Mouse (Mus musculus): ENCODE data around the gene Esyt1.

- TF ChIP-seq POLR2A (IDR thresholded peaks at IDR 0.05; ENCODE audit: borderline replicate concordance, control insufficient read depth, low read depth, low read length) (no peak), CTCF (IDR thresholded peaks at IDR 0.05; ENCODE audit: control insufficient read depth, insufficient read depth, low read length) (no peak)
These were observed 15.8 kb downstream of the Esyt1 start for GRCm38 (mm10) chr10:128509831-128510230.

All from bone marrow, adult 2 months (tissue).